Mouse (Mus musculus) liver, postnatal 0 days (tissue): ENCODE results near the gene Htr6.

Experiments used
- CTCF ChIP-seq: sonication (generic); IDR thresholded peaks from 2 replicates; pipeline ENCODE4 v1.5.1; 2016; ENCODE audit warnings: antibody characterized with exemption, low read depth
- EP300 ChIP-seq: IDR thresholded peaks from 2 replicates; pipeline ENCODE4 v1.6.1; 2016; ENCODE audit warnings: antibody characterized with exemption, low read depth, mild to moderate bottlenecking

GRCm38 (mm10) chr4:139095406-139095805 is 20.0 kb upstream of the Htr6 start:
- no peak for TF ChIP-seq EP300
- TF ChIP-seq CTCF, result no peak
